Mouse (Mus musculus): Measurements from ENCODE around the gene Pqlc3. TPM values are rescaled to one million over a fixed set of nuclear protein-coding genes. Genes with fewer than 3 reads are reported as not detected.

The Pqlc3 gene
- polyA plus RNA-seq (2012; rRNA removed) = 1.1 and 1.2 TPM in 2 replicates

GRCm38 (mm10) chr12:16999739-17000497, at the start of gene Pqlc3:
TSS of gene Pqlc3 (minus strand) at chr12:17000408.
- peak; percentile 75 for DNase-seq (ENCODE audit: low read depth)
- TF ChIP-seq POLR2A (IDR thresholded peaks at IDR 0.05; ENCODE audit: borderline replicate concordance, extremely low read depth, insufficient read depth, insufficient read length, poor library complexity, severe bottlenecking) (no peak), CTCF (IDR thresholded peaks at IDR 0.05; ENCODE audit: borderline replicate concordance, extremely low read depth, insufficient read depth, insufficient read length) (no peak)

GRCm38 (mm10) chr12:17049796-17050195, 49.6 kb upstream of the Pqlc3 start:
- no peak for DNase-seq (ENCODE audit: low read depth)
- TF ChIP-seq CTCF (IDR thresholded peaks at IDR 0.05; ENCODE audit: borderline replicate concordance, extremely low read depth, insufficient read depth, insufficient read length) (no peak), POLR2A (IDR thresholded peaks at IDR 0.05; ENCODE audit: borderline replicate concordance, extremely low read depth, insufficient read depth, insufficient read length, poor library complexity, severe bottlenecking) (no peak)

- peak; percentile 79 for DNase-seq (ENCODE audit: low read depth)
- no peak for TF ChIP-seq CTCF (IDR thresholded peaks at IDR 0.05; ENCODE audit: borderline replicate concordance, extremely low read depth, insufficient read depth, insufficient read length)
- TF ChIP-seq POLR2A (IDR thresholded peaks at IDR 0.05; ENCODE audit: borderline replicate concordance, extremely low read depth, insufficient read depth, insufficient read length, poor library complexity, severe bottlenecking) = no peak
Measured at GRCm38 (mm10) chr12:17048979-17049612, 48.9 kb upstream of the Pqlc3 start.

- no peak for DNase-seq (ENCODE audit: low read depth)
Measured at GRCm38 (mm10) chr12:17043311-17043710, 43.1 kb upstream of the Pqlc3 start.

GRCm38 (mm10) chr12:17040567-17040966, 40.4 kb upstream of the Pqlc3 start:
- no peak for DNase-seq (ENCODE audit: low read depth)
- no peak for TF ChIP-seq POLR2A (IDR thresholded peaks at IDR 0.05; ENCODE audit: borderline replicate concordance, extremely low read depth, insufficient read depth, insufficient read length, poor library complexity, severe bottlenecking)
- no peak for TF ChIP-seq CTCF (IDR thresholded peaks at IDR 0.05; ENCODE audit: borderline replicate concordance, extremely low read depth, insufficient read depth, insufficient read length)

More at GRCm38 (mm10) chr12:17043311-17043710, 43.1 kb upstream of the Pqlc3 start:
- no peak for TF ChIP-seq POLR2A (IDR thresholded peaks at IDR 0.05; ENCODE audit: borderline replicate concordance, extremely low read depth, insufficient read depth, insufficient read length, poor library complexity, severe bottlenecking)
- TF ChIP-seq CTCF (IDR thresholded peaks at IDR 0.05; ENCODE audit: borderline replicate concordance, extremely low read depth, insufficient read depth, insufficient read length) = no peak

DNA sequence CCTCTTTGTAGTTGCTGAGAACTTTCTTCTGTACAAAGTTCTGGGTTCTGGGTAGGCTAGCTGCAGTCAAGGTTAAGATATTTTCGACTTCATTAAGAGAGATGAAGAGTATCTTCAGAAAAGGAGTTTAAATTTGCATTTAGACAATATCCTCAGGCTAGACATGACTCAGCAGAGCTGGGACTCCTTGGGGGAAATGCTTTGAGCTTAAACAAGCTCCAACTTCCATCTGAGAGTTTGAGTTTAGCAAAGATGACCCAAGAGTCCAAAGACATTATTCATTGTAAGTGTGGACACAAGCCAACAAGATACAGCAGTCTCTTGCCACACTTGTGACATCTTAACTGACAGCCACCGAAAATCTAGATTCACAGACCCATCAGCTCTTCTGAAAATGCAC, 39.2 kb upstream of the Pqlc3 start:
- TF ChIP-seq POLR2A (IDR thresholded peaks at IDR 0.05; ENCODE audit: borderline replicate concordance, extremely low read depth, insufficient read depth, insufficient read length, poor library complexity, severe bottlenecking) (no peak), CTCF (IDR thresholded peaks at IDR 0.05; ENCODE audit: borderline replicate concordance, extremely low read depth, insufficient read depth, insufficient read length) (no peak)
- DNase-seq (ENCODE audit: low read depth) = no peak

- TF ChIP-seq POLR2A (IDR thresholded peaks at IDR 0.05; ENCODE audit: borderline replicate concordance, extremely low read depth, insufficient read depth, insufficient read length, poor library complexity, severe bottlenecking) (no peak), CTCF (IDR thresholded peaks at IDR 0.05; ENCODE audit: borderline replicate concordance, extremely low read depth, insufficient read depth, insufficient read length) (no peak)
Measured at GRCm38 (mm10) chr12:17038246-17038645, 38.0 kb upstream of the Pqlc3 start.

GRCm38 (mm10) chr12:17037053-17037610, 36.9 kb upstream of the Pqlc3 start:
- peak; percentile 59 for DNase-seq (ENCODE audit: low read depth)
- no peak for TF ChIP-seq POLR2A (IDR thresholded peaks at IDR 0.05; ENCODE audit: borderline replicate concordance, extremely low read depth, insufficient read depth, insufficient read length, poor library complexity, severe bottlenecking)
- no peak for TF ChIP-seq CTCF (IDR thresholded peaks at IDR 0.05; ENCODE audit: borderline replicate concordance, extremely low read depth, insufficient read depth, insufficient read length)

More at GRCm38 (mm10) chr12:17038246-17038645, 38.0 kb upstream of the Pqlc3 start:
- peak; percentile 12 for DNase-seq (ENCODE audit: low read depth)

GRCm38 (mm10) chr12:17036532-17036931, 36.3 kb upstream of the Pqlc3 start:
- DNase-seq (ENCODE audit: low read depth) = peak; percentile 13
- TF ChIP-seq POLR2A (IDR thresholded peaks at IDR 0.05; ENCODE audit: borderline replicate concordance, extremely low read depth, insufficient read depth, insufficient read length, poor library complexity, severe bottlenecking) (no peak), CTCF (IDR thresholded peaks at IDR 0.05; ENCODE audit: borderline replicate concordance, extremely low read depth, insufficient read depth, insufficient read length) (no peak)

DNA sequence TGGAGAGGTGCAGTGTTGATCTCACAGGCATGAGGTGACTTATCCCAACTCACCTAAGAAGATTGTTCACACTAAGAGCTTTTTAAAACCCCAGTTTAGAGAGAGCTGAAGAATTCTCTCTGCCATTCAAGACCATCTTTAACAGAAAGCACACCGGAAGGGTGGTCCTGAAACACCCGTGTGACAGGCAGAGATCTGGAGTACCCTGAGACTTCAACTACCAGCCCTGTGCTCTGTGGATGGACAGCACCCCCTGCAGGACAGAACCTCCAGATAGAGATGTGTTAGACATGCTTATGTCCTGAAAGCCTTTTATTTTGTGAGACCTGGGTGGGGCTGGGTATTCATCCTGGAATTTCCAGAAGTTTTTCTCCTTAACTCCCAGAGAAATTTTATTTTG, 34.9 kb upstream of the Pqlc3 start:
- DNase-seq (ENCODE audit: low read depth) = peak; percentile 19
- TF ChIP-seq CTCF (IDR thresholded peaks at IDR 0.05; ENCODE audit: borderline replicate concordance, extremely low read depth, insufficient read depth, insufficient read length) (peak; percentile 32; the same call in 1 of the 2 replicates), POLR2A (IDR thresholded peaks at IDR 0.05; ENCODE audit: borderline replicate concordance, extremely low read depth, insufficient read depth, insufficient read length, poor library complexity, severe bottlenecking) (no peak)

GRCm38 (mm10) chr12:17034671-17035070, 34.5 kb upstream of the Pqlc3 start:
- no peak for DNase-seq (ENCODE audit: low read depth)
- TF ChIP-seq POLR2A (IDR thresholded peaks at IDR 0.05; ENCODE audit: borderline replicate concordance, extremely low read depth, insufficient read depth, insufficient read length, poor library complexity, severe bottlenecking) (no peak), CTCF (IDR thresholded peaks at IDR 0.05; ENCODE audit: borderline replicate concordance, extremely low read depth, insufficient read depth, insufficient read length) (no peak)

Measured in brain, embryonic 14.5 days (tissue).